Mouse (Mus musculus) kidney, adult 8-10 months (tissue): Measurements from ENCODE around the gene Nab2.
A peak's percentile ranks its signal among the peaks of the same experiment; 100 is the strongest.

ENCODE experiments used
- DNase-seq, 2 experiments: peaks; one replicate each; pipeline ENCODE4 v3.0.0; 2022

The Nab2 gene

DNA sequence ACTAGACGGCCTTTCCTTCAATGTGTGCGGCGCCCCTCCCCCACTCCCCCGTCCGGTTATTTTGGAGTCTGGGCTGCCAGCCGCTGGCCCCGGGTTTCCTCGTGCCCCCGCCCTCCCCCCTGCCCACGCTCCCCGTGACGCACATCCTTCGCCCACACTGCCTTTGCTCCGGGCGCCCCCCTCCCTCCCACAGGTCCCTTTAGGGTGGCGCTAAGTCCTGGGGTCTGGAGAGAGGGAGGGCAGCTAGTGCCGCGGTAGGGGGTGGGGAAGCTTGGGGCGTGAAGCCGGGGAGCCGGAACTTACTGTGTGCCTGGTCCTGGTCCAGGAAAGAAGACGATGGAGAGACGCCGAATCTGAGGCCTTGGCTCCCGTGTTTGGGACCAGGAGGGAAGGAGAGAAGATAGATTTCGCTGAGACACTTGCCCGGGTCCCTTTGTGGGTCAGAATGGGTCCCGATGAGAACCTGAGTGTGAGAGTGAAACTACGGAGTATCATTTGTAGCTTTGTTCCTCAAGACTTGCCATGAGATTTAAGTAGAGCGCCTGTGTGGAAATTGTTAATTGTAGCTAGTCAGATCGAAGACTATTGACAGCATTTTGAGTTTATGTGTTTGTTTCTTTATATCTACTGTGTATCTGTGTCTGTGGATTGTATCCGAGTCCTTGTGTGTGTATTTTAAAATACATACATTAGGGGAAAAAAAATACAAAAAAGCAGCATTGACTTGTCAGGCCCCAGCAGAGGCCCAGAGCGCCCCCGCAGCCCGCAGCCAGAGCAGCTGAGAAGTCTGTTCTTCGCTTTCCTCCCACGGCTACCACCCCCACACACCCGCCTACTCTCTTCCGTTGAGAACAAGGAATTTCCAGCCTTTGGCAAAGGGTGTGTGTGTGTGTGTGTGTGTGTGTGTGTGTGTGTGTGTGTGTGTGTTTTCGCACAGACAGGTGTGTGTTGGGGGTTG lies at the start of gene Nab2:
Nab2 (minus strand) TSS at position 476 of the 958 bp plus-strand sequence.
- DNase-seq = peak; percentile 73 to 76

- no peak for DNase-seq
Observed at GRCm38 (mm10) chr10:127712736-127713135, 44.4 kb upstream of the Nab2 start.

GRCm38 (mm10) chr10:127710331-127710730 lies 42.0 kb upstream of the Nab2 start:
- DNase-seq = no peak

- no peak for DNase-seq
Observed at GRCm38 (mm10) chr10:127708850-127709370, 40.5 kb upstream of the Nab2 start.

- peak; percentile 21 to 34 for DNase-seq
Observed at GRCm38 (mm10) chr10:127707721-127708120, 39.4 kb upstream of the Nab2 start.

DNA sequence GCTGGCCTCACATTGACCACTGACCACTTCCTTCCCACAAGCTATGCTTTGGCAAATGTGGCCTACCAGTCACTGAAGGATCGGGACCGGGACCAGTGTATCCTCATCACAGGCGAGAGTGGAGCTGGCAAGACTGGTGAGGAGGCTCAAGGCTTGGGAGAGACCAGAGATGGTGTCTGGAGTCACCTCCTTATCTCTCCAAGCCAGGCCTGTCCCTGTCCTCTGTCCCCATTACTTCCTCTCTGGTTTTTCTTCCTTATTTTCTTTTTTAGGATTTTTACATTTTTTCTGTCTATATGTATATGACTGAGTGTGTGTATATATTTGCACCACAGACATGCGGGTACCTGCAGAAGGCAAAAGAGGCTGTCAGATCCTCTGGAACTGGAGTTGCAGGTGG lies 37.4 kb upstream of the Nab2 start:
- DNase-seq = no peak

DNA sequence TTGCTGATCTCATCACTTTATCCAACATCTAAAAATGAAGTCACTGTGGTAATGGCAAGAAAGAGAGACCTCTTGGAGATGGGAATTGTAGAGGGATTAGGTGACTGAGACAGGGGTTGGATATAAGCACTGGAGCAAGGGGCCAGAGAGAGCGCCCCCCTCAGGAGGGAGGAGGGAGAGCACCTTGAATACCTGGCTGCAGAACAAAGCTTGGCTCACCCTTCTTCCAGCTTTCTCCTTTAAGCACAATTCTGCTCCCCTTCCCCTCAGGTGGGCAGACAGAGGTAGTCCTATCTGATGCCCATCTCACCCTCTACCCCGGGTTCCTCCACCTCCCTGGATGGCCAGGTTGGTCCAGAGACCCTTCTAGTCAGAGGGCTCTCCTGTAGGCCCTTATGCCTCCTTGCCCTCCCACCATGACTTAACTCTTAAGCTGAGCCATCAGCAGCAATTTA lies 36.4 kb upstream of the Nab2 start, which contains the start of gene Myo1a:
Myo1a (plus strand) TSS at position 405 of the 455 bp plus-strand sequence.
- DNase-seq = no peak

DNA sequence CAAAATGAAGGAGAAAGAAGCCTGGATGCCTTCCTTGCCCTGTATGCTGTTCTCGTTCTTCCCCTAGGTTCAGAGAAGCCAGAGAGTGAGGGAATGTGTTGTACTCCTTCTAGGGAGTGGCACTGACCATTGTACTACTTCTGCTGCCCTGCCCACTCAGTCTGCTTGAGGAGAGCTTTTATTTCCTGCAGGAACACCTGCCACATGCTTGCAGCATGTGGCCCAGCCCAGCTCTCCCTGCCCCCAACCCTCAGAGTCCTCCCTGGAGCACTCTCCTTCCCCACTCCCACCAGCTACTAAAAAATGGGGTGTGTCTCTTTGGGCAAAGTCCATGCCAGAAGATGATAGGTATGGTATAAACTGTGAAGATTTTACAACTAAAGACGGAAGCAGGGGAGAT lies 35.9 kb upstream of the Nab2 start:
- no peak for DNase-seq

- no peak for DNase-seq
Observed at GRCm38 (mm10) chr10:127703299-127703698, 34.9 kb upstream of the Nab2 start.

DNA sequence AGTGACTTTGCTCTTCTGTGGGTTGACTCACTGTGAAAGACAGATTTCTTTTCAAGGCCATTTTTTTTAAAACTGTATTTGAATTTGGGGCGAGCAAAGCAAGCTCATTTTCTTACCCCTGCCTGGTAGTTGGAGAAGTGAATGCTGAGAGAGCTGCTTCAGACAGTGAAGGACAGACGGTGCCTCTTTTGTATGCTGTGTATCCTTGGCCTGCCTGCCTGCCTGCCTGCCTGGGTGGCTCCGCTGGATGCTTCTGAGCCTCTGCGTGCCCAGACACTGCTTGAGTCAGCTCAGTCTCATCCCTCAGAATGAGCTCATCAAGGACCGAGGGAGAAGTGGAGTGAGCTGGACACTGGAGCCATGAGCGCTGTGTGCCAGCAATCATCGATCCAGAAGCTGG lies 30.6 kb upstream of the Nab2 start:
- DNase-seq = no peak

GRCm38 (mm10) chr10:127695775-127696174 lies 27.4 kb upstream of the Nab2 start:
- DNase-seq = no peak

DNA sequence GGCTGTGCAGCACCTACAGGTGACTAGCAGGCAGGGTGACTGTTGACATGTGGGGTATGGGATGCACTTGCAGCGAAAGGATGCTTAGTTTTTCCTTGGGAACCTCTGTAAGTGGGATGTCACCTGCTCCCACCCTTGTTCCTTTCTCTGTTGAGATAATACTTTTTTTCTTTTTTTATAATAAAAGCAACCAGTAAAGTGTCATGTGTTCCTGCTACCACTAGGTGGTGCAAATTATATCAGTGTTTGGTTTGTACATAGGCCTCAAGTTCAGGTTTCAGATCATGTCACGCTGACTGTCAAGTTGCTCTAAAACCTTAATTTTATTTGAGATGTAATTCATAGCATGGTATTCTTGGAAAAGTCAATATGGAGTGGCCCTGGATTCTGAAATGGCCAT lies 26.3 kb upstream of the Nab2 start:
- DNase-seq = no peak

DNA sequence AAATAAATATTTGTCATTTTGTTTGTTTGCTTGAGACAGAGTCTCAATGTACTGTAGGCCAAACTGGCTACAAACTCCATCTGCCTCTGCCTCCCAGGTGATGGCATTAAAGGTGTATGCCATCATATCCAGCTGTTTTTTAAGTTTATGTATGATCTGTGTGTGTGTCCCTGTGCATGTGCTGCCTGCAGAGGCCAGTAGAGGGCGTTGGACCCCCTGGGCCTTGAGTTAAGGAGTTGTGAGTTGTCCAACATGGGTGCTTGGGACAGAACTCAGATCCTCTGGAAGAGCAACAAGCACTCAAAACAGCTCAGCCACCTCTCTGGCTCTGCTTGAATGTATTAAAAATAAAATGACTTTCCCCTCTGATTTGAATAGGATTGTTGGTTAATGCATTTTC lies 22.7 kb upstream of the Nab2 start:
- no peak for DNase-seq

DNA sequence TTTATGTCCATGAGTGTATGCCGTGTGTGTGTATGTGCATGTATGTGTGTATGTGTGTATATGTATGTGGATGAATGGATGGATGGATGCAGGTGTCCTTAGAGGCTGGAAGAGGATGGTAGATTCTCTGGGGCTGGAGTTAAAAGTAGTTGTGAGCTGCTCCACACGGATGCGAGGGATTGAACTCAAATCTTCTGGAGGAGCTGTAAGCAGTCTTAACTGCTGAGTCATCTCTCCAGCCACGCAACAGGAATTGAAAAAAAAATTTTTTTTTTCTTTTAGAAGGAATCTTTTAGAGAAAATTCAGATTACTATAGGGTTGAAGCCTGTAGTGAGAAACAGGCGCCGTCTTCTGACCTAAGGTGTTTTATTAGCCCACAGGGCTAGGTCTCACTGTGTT lies 14.5 kb upstream of the Nab2 start:
- no peak for DNase-seq

GRCm38 (mm10) chr10:127679881-127680280 lies 11.5 kb upstream of the Nab2 start:
- DNase-seq = no peak

GRCm38 (mm10) chr10:127679208-127679607 lies 10.8 kb upstream of the Nab2 start:
- DNase-seq = no peak

DNA sequence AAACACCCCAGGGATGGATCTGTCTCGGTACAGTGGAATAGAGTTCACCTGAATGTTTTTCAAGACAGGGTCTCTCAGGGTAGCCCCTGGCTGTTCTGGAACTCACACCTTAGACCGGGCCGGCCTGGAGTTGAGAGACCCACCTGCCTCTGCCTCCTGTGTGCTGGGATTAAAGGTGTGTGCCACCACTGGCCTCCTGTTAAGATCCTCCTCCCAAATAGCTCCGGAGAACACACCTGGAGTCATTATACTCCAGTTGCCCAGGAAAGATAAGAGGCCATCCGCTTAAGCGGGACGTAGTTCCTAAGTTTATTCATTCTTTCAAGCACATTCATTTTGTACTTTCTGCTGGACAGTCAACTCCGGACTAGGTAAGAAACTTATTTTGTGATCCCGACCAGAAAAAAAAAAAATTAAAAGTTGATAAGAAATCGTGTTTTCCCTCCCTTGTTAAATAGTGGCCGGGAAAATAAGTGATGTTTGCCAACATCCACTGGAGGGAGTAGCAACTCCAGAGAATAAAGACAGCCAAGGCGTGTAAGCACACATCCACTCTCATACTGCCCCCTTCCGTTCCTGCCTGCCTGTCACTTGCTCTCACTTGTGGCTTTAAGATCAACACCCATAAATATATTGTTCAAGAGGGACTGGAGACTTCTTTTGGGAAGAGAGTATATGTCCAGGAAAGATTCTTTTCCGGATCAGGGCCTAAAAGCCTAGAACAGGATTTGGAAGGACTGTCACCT lies 9.4 kb upstream of the Nab2 start:
- DNase-seq = peak; percentile 74 to 78

GRCm38 (mm10) chr10:127676691-127677548 lies 8.6 kb upstream of the Nab2 start:
- peak; percentile 91 to 95 for DNase-seq

- no peak for DNase-seq
Observed at GRCm38 (mm10) chr10:127675859-127676398, 7.6 kb upstream of the Nab2 start.

DNA sequence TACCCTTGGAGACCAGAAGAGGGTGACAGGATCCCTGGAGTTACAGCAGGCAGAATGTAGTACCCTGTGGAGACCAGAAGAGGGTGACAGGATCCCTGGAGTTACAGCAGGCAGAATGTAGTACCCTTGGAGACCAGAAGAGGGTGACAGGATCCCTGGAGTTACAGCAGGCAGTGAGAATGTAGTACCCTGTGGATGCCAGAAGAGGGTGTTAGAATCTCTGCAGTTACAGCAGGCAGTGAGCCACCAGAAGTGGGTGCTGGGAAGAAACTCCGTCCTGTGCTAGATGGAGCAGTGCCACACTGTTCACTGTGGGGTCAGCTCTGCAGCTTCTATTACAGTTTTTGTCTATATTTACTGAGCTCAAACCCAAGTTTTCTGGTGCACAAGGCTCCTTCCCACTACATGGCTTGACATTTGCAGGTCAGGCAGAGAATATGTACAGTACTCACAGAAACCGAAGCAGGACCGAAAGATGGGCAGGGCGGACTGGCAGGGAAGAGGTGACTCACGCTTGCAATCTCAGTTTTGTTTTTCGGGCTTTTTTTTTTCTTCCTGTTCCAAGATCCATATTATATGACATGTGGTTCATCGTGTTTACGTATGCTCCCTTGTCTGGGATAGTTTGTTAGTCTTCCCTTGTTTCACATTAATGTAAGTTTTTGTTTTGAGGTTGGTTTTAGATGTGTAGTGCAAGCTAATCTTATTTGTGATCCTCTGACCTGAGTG lies 6.6 kb upstream of the Nab2 start:
- peak; percentile 93 to 96 for DNase-seq

- DNase-seq = no peak
Observed at GRCm38 (mm10) chr10:127674046-127674655, 5.8 kb upstream of the Nab2 start.
